Mouse (Mus musculus) stomach, embryonic 14.5 days (tissue): ENCODE results near the gene 0610030E20Rik. TPM values are rescaled to one million over a fixed set of nuclear protein-coding genes. Genes with fewer than 3 reads are reported as not detected.
A peak's percentile ranks its signal among the peaks of the same experiment; 100 is the strongest.

ENCODE experiments used
- ATAC-seq: fragments of 200-750 bp; cut with Nextera tagmentation; 2 replicates; pipeline ENCODE4 v1.8.0; 2017; ENCODE audit warnings: low read depth, moderate TSS enrichment; ENCODE audit not compliant: insufficient number of reproducible peaks, insufficient read depth, low FRiP score
- H3K27ac ChIP-seq: fragments of 300-500 bp; sonication (generic); 2 replicates; pipeline ENCODE4 v1.5.1; 2014; ENCODE audit warnings: mild to moderate bottlenecking, low read length, moderate library complexity, mixed read lengths
- H3K27me3 ChIP-seq: fragments of 300-500 bp; sonication (generic); 2 replicates; pipeline ENCODE4 v1.6.1; 2014; ENCODE audit warnings: low read length, control low read depth, mixed read lengths; ENCODE audit not compliant: control insufficient read depth, insufficient read depth
- H3K36me3 ChIP-seq: fragments of 300-500 bp; sonication (generic); 2 replicates; pipeline ENCODE4 v1.6.1; 2014; ENCODE audit warnings: mild to moderate bottlenecking, control low read depth, low read length, moderate library complexity, mixed read lengths; ENCODE audit not compliant: control insufficient read depth, insufficient read depth
- H3K4me1 ChIP-seq: fragments of 300-500 bp; sonication (generic); 2 replicates; pipeline ENCODE4 v1.6.1; 2014; ENCODE audit warnings: low read length, control low read depth, mixed read lengths; ENCODE audit not compliant: control insufficient read depth, insufficient read depth
- H3K4me2 ChIP-seq: fragments of 300-500 bp; sonication (generic); replicated peaks from 2 replicates; pipeline ENCODE4 v1.6.1; 2014; ENCODE audit warnings: low read depth, low read length, control low read depth
- H3K4me3 ChIP-seq: fragments of 300-500 bp; sonication (generic); 2 replicates; pipeline ENCODE4 v1.5.1; 2014; ENCODE audit warnings: low read depth, low read length, control low read depth
- H3K9ac ChIP-seq: fragments of 300-500 bp; sonication (generic); replicated peaks from 2 replicates; pipeline ENCODE4 v1.6.1; 2014; ENCODE audit warnings: low read depth, mild to moderate bottlenecking, control low read depth, low read length, moderate library complexity, mixed read lengths
- H3K9me3 ChIP-seq: fragments of 300-500 bp; sonication (generic); 2 replicates; pipeline ENCODE4 v1.6.1; 2016; ENCODE audit warnings: low read depth, low read length, control low read depth; ENCODE audit not compliant: control insufficient read depth
- WGBS: fragments of 180-500 bp; shearing (Covaris S2); extraction: QIAGEN DNeasy Blood & Tissue Kit; methylation state at CpG from one replicate; pipeline ENCODE4 v1.1.7; 2014; 5-methylcytosine and 5-hydroxymethylcytosine counted together
- polyA plus RNA-seq: library from polyadenylated mRNA; unstranded; fragments of >200 nt; fragmentation: Nextera tagmentation; extraction: Ambion mirVana; gene quantifications from 2 replicates; pipeline ENCODE4 v1.2.1, GENCODE M21; 2014

The 0610030E20Rik gene
- polyA plus RNA-seq, 1 experiment from 2014 or later = 33.9 TPM

- WGBS = 53% methylated on average over 5 of the region's 5 CpGs
- H3K36me3 ChIP-seq = peaks cover 17% of the 10 kb centered on the region; the same call in 1 of the 2 replicates
- H3K4me2 ChIP-seq = peak overlapping the region; percentile 82
- no peak overlapping the region for H3K9ac ChIP-seq
- peak overlapping the region; percentile 77 for H3K4me3 ChIP-seq
- H3K4me1 ChIP-seq = peaks cover 19% of the 10 kb centered on the region; the same call in 1 of the 2 replicates
- no peaks in the 10 kb centered on the region for H3K9me3 ChIP-seq
- H3K27me3 ChIP-seq = no peaks in the 10 kb centered on the region
- ATAC-seq = no peak
- H3K27ac ChIP-seq = peak overlapping the region; percentile 39; the same call in 1 of the 2 replicates
These were observed 14.0 kb downstream of the 0610030E20Rik start for GRCm38 (mm10) chr6:72361121-72361551.

GRCm38 (mm10) chr6:72362132-72363028 is 15.3 kb downstream of the 0610030E20Rik start:
- Histone ChIP-seq H3K9me3 (no peaks in the 10 kb centered on the region), H3K27me3 (no peaks in the 10 kb centered on the region), H3K36me3 (peaks cover 17% of the 10 kb centered on the region; the same call in 1 of the 2 replicates), H3K4me3 (peak overlapping the region; percentile 77), H3K4me2 (peak overlapping the region; percentile 82), H3K9ac (peak overlapping the region; percentile 68), H3K27ac (peak overlapping the region; percentile 52; the same call in 1 of the 2 replicates), H3K4me1 (peaks cover 19% of the 10 kb centered on the region; the same call in 1 of the 2 replicates)
- WGBS = under 1% methylated on average over 42 of the region's 42 CpGs
- ATAC-seq = peak; percentile 96

- H3K4me1 ChIP-seq = peaks cover 19% of the 10 kb centered on the region; the same call in 1 of the 2 replicates
- H3K9ac ChIP-seq = no peak overlapping the region
- no peak for ATAC-seq
- no peak overlapping the region for H3K4me3 ChIP-seq
- no peak overlapping the region for H3K4me2 ChIP-seq
- H3K27me3 ChIP-seq = no peaks in the 10 kb centered on the region
- H3K36me3 ChIP-seq = peaks cover 10% of the 10 kb centered on the region; the same call in 1 of the 2 replicates
- H3K27ac ChIP-seq = no peak overlapping the region
- 48% methylated on average over 7 of the region's 7 CpGs for WGBS
- H3K9me3 ChIP-seq = no peaks in the 10 kb centered on the region
These were observed 16.9 kb downstream of the 0610030E20Rik start for GRCm38 (mm10) chr6:72364009-72364408.

- H3K27me3 ChIP-seq = no peaks in the 10 kb centered on the region
- peaks cover under 1% of the 10 kb centered on the region; the same call in 1 of the 2 replicates for H3K36me3 ChIP-seq
- H3K4me3 ChIP-seq = no peak overlapping the region
- ATAC-seq = no peak
- H3K27ac ChIP-seq = no peak overlapping the region
- no peaks in the 10 kb centered on the region for H3K9me3 ChIP-seq
- peaks cover 16% of the 10 kb centered on the region; the same call in 1 of the 2 replicates for H3K4me1 ChIP-seq
- H3K4me2 ChIP-seq = no peak overlapping the region
- WGBS = 68% methylated on average over 6 of the region's 6 CpGs
- H3K9ac ChIP-seq = no peak overlapping the region
These were observed 17.9 kb downstream of the 0610030E20Rik start for GRCm38 (mm10) chr6:72364985-72365384.

- no peaks in the 10 kb centered on the region for H3K27me3 ChIP-seq
- H3K27ac ChIP-seq = no peak overlapping the region
- peaks cover 14% of the 10 kb centered on the region; the same call in 1 of the 2 replicates for H3K4me1 ChIP-seq
- H3K4me2 ChIP-seq = no peak overlapping the region
- 71% methylated on average over 3 of the region's 3 CpGs for WGBS
- no peaks in the 10 kb centered on the region for H3K36me3 ChIP-seq
- ATAC-seq = no peak
- no peak overlapping the region for H3K4me3 ChIP-seq
- no peaks in the 10 kb centered on the region for H3K9me3 ChIP-seq
- no peak overlapping the region for H3K9ac ChIP-seq
These were observed 19.2 kb downstream of the 0610030E20Rik start for GRCm38 (mm10) chr6:72366304-72366703.

GRCm38 (mm10) chr6:72366844-72367443 is 19.8 kb downstream of the 0610030E20Rik start, which contains the start of gene Rnf181:
Rnf181 (minus strand) TSS chr6:72366956.
- Histone ChIP-seq H3K4me3 (no peak within 1 kb of the TSS), H3K27me3 (no peaks in the 10 kb centered on the region), H3K4me1 (peaks cover 9% of the 10 kb centered on the region; the same call in 1 of the 2 replicates), H3K9ac (no peak within 1 kb of the TSS), H3K36me3 (no peaks in the 10 kb centered on the region), H3K4me2 (no peak within 1 kb of the TSS), H3K9me3 (no peaks in the 10 kb centered on the region), H3K27ac (no peak within 1 kb of the TSS)
- 77% methylated on average over 4 of the region's 4 CpGs for WGBS
- ATAC-seq = no peak

GRCm38 (mm10) chr6:72367460-72367974 is 20.4 kb downstream of the 0610030E20Rik start:
- no peak overlapping the region for H3K4me2 ChIP-seq
- peaks cover 9% of the 10 kb centered on the region; the same call in 1 of the 2 replicates for H3K4me1 ChIP-seq
- no peaks in the 10 kb centered on the region for H3K36me3 ChIP-seq
- 76% methylated on average over 4 of the region's 4 CpGs for WGBS
- H3K27me3 ChIP-seq = no peaks in the 10 kb centered on the region
- ATAC-seq = no peak
- H3K27ac ChIP-seq = no peak overlapping the region
- H3K9ac ChIP-seq = no peak overlapping the region
- no peaks in the 10 kb centered on the region for H3K9me3 ChIP-seq
- no peak overlapping the region for H3K4me3 ChIP-seq

GRCm38 (mm10) chr6:72369557-72369956 is 22.4 kb downstream of the 0610030E20Rik start:
- no peaks in the 10 kb centered on the region for H3K9me3 ChIP-seq
- H3K27me3 ChIP-seq = no peaks in the 10 kb centered on the region
- H3K4me3 ChIP-seq = no peak overlapping the region
- no peak overlapping the region for H3K4me2 ChIP-seq
- no peak overlapping the region for H3K27ac ChIP-seq
- H3K9ac ChIP-seq = no peak overlapping the region
- H3K36me3 ChIP-seq = no peaks in the 10 kb centered on the region
- 76% methylated on average over 4 of the region's 4 CpGs for WGBS
- ATAC-seq = no peak
- peaks cover 9% of the 10 kb centered on the region; the same call in 1 of the 2 replicates for H3K4me1 ChIP-seq
